ENCODE assay signal across 9 mouse cellular contexts in genomic region chr19:4578799-4579198, GRCm38 (mm10). TPM values are rescaled to one million over a fixed set of nuclear protein-coding genes. Genes with fewer than 3 reads are reported as not detected.
A peak's percentile ranks its signal among the peaks of the same experiment; 100 is the strongest.
DNase-seq lines count a peak whose midpoint lies in the region.
"Had no signal": no experiment of that assay in that cellular context is flagged by ENCODE, and none has a peak within 500 bp of the region (broad histone marks: within the 10 kb centered on the region; RNA-seq: fewer than 3 reads in every experiment).

No protein-coding gene starts in this region.

- DNase-seq in kidney, postnatal 10 days, result peak; percentile 41
- no peak for DNase-seq in kidney, adult 18-20 months
- peak; percentile 76 for DNase-seq in cerebellum, adult 11-12 months
- peak; percentile 55 to 63 for DNase-seq in heart, adult 9 months (ENCODE audit: low spot score in 2 of 2)
- peak; percentile 44 for DNase-seq in lung, postnatal 14 days
- DNase-seq in layer of hippocampus, postnatal 14 days (ENCODE audit: low spot score in 2 of 2), result no peak
- DNase-seq in right cerebral cortex, adult 18-20 months, result no peak
- DNase-seq: midbrain, embryonic 14.5 days had no signal

RNA-seq across cellular contexts. Expression of gene Lrfn4, which starts 36.7 kb away (rescaled TPM):
- 10 to 100 TPM; 50.9 to 53.1 TPM for total RNA-seq in layer of hippocampus, postnatal 14 days (2021)
- total RNA-seq: neutrophil, adult 5-6 weeks had no signal

RNA-seq across cellular contexts. Expression of gene Rce1, which starts 46.6 kb away (rescaled TPM):
- 10 to 100 TPM; 16.7 to 18.2 TPM for total RNA-seq in layer of hippocampus, postnatal 14 days (2021)

Comparison
In these comparisons a context has a peak if more than half of its experiments do, and no peak if none do; other contexts are left out.
1. DNase-seq: peak in kidney, postnatal 10 days (single experiment), cerebellum, adult 11-12 months (single experiment), heart, adult 9 months (2 of 2) and lung, postnatal 14 days (single experiment); none in kidney, adult 18-20 months (single experiment), layer of hippocampus, postnatal 14 days (0 of 2) and right cerebral cortex, adult 18-20 months (single experiment).